Mouse (Mus musculus): ENCODE results near the gene Car4. TPM values are rescaled to one million over a fixed set of nuclear protein-coding genes. Genes with fewer than 3 reads are reported as not detected.
A peak's percentile ranks its signal among the peaks of the same experiment; 100 is the strongest.

The Car4 gene
- polyA plus RNA-seq, 1 experiment from 2014 or later = 5.2 TPM

DNA sequence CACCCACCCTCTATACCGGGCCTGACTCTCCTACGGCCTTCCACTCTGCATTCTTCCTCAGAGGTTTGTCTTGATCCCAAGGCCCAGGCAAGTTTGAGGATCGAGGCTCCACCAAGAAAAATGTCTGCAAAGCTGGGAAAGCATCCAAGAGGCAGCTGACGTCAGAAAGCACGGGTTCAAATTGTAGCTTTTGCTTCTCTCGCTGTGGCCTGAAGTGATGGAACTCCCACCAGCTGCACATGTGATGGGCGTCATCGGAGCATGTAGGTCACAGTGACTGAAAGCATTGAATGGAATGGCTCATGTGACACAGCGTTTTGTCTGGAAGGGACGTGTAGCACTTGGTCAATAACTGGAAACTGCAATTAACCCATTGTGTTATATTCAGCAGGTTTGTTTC lies 17.4 kb upstream of the Car4 start:
- no peak for ATAC-seq (ENCODE audit: low FRiP score)
- H3K4me2 ChIP-seq = no peak overlapping the region
- 64% methylated on average over 10 of the region's 10 CpGs for WGBS
- 0 out of 2 replicates have a peak overlapping the region, but pooled peaks have one; percentile 48 for H3K27ac ChIP-seq
- no peaks in the 10 kb centered on the region for H3K9me3 ChIP-seq
- H3K4me3 ChIP-seq = no peak overlapping the region
- no peak overlapping the region for H3K9ac ChIP-seq
- H3K4me1 ChIP-seq (replicated peaks) = peaks cover 31% of the 10 kb centered on the region
- peaks cover 24% of the 10 kb centered on the region for H3K27me3 ChIP-seq
- H3K36me3 ChIP-seq = no peaks in the 10 kb centered on the region

DNA sequence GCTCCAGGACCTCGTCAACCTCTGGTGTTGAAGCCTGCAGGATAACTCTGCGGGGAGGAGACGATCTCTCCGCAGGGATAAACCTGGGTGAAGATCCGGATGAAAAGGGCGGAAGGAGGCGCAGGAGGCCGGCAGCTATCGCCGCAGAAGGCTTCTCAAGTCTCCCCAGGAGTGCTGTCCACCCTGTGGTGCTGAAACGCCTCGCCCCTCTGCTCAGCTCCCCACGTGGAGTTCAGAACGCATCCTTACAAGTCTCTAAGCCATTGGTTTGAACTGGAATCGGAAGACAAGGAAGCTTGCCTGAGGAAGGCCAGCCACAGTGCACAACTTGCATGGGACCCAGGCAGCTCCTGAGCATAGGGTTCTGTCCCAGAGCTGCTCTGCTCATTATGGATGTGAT lies 13.6 kb upstream of the Car4 start:
- Histone ChIP-seq H3K9me3 (no peaks in the 10 kb centered on the region), H3K36me3 (no peaks in the 10 kb centered on the region), H3K4me3 (no peak overlapping the region), H3K4me2 (peak overlapping the region; percentile 43), H3K27ac (no peak overlapping the region), H3K9ac (no peak overlapping the region), H3K27me3 (peaks cover 39% of the 10 kb centered on the region), H3K4me1 (replicated peaks) (peaks cover 35% of the 10 kb centered on the region)
- 3% methylated on average over 15 of the region's 15 CpGs for WGBS
- ATAC-seq (ENCODE audit: low FRiP score) = no peak

GRCm38 (mm10) chr11:84944639-84945435 lies 12.7 kb upstream of the Car4 start:
- Histone ChIP-seq H3K4me3 (no peak overlapping the region), H3K27me3 (peaks cover 39% of the 10 kb centered on the region), H3K9me3 (no peaks in the 10 kb centered on the region), H3K9ac (no peak overlapping the region), H3K27ac (no peak overlapping the region), H3K36me3 (no peaks in the 10 kb centered on the region), H3K4me1 (replicated peaks) (peaks cover 29% of the 10 kb centered on the region), H3K4me2 (0 out of 2 replicates have a peak overlapping the region, but pooled peaks have one; percentile 8)
- WGBS = 4% methylated on average over 12 of the region's 12 CpGs
- no peak for ATAC-seq (ENCODE audit: low FRiP score)

DNA sequence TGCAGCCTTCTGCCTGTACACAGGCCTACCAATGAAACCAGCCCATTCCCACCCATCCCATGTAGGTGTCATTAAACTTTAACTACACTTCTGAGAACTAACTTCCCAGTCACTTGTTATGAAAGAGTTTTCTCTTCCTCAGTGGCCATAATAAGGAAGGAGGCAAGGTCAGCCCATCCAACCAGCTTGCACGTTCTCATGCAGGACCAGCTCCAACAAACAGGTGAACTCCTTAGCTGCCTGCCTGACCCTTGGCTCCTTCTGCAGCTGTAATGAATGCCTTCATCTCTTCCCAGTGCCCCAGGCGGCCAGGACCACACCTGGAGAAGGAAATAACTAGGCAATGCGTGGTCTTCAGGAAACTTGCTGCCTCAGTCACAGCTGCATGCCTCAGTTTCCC lies 11.7 kb upstream of the Car4 start:
- no peak overlapping the region for H3K4me2 ChIP-seq
- no peak overlapping the region for H3K4me3 ChIP-seq
- H3K9ac ChIP-seq = no peak overlapping the region
- ATAC-seq (ENCODE audit: low FRiP score) = no peak
- 73% methylated on average over 3 of the region's 3 CpGs for WGBS
- no peak overlapping the region for H3K27ac ChIP-seq
- H3K36me3 ChIP-seq = no peaks in the 10 kb centered on the region
- peaks cover 39% of the 10 kb centered on the region for H3K27me3 ChIP-seq
- H3K9me3 ChIP-seq = no peaks in the 10 kb centered on the region
- H3K4me1 ChIP-seq (replicated peaks) = peaks cover 23% of the 10 kb centered on the region

DNA sequence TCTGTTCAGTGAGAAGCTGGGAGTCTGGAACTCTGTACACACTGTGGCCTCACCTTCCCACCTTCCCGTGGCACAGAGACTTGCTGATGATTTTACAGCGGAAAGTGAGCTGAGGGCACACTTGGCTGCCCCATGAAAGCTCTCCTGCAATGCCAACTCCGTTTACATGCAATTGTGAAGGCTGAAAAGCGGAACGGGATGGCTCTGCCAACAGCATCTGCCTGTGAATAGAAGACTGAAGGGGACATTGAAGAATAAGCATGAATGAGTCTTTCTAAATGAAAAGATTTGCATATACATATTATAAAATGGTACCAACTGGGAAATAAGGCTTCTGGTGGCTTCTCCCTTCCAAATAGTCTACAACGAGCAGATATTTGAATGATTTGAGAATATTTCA lies 10.4 kb upstream of the Car4 start:
- no peak overlapping the region for H3K27ac ChIP-seq
- ATAC-seq (ENCODE audit: low FRiP score) = no peak

GRCm38 (mm10) chr11:84948114-84948513 lies 9.5 kb upstream of the Car4 start:
- no peaks in the 10 kb centered on the region for H3K36me3 ChIP-seq
- no peak overlapping the region for H3K4me2 ChIP-seq
- H3K4me1 ChIP-seq (replicated peaks) = peaks cover 23% of the 10 kb centered on the region
- no peak for ATAC-seq (ENCODE audit: low FRiP score)
- WGBS = 48% methylated on average over 3 of the region's 3 CpGs
- H3K4me3 ChIP-seq = no peak overlapping the region
- H3K27me3 ChIP-seq = peaks cover 34% of the 10 kb centered on the region; the same call in 1 of the 2 replicates
- no peaks in the 10 kb centered on the region for H3K9me3 ChIP-seq
- no peak overlapping the region for H3K27ac ChIP-seq
- no peak overlapping the region for H3K9ac ChIP-seq

More for the DNA sequence above, 10.4 kb upstream of the Car4 start:
- Histone ChIP-seq H3K4me3 (no peak overlapping the region), H3K4me2 (no peak overlapping the region), H3K4me1 (replicated peaks) (peaks cover 23% of the 10 kb centered on the region), H3K9me3 (no peaks in the 10 kb centered on the region), H3K9ac (no peak overlapping the region), H3K27me3 (peaks cover 39% of the 10 kb centered on the region), H3K36me3 (no peaks in the 10 kb centered on the region)
- 53% methylated on average over 6 of the region's 6 CpGs for WGBS

GRCm38 (mm10) chr11:84948526-84948925 lies 9.1 kb upstream of the Car4 start:
- Histone ChIP-seq H3K9me3 (no peaks in the 10 kb centered on the region), H3K4me1 (replicated peaks) (peaks cover 20% of the 10 kb centered on the region), H3K4me2 (no peak overlapping the region), H3K36me3 (no peaks in the 10 kb centered on the region), H3K4me3 (no peak overlapping the region), H3K27ac (no peak overlapping the region), H3K9ac (no peak overlapping the region), H3K27me3 (peaks cover 29% of the 10 kb centered on the region; the same call in 1 of the 2 replicates)
- 49% methylated on average over 3 of the region's 3 CpGs for WGBS
- ATAC-seq (ENCODE audit: low FRiP score) = no peak

DNA sequence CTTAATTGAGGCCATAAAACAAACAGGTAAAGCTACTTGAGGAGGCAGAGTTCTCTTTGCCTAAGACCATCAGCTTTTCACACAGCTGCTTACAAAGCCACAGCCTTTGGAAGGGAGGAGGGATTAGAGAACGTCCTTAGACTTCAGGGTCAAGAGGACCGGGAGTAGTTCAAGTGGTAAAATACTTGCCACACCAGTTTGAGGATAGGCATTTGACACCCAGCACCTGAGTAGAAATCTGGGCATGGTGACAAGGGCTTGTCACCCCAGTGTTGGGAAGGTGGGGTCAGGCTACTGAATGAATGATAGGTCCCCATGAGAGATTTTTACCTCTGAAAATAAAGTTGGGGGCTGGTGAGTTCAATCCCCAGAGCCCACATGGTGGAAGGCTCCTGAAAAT lies 5.0 kb upstream of the Car4 start:
- Histone ChIP-seq H3K9ac (no peak overlapping the region), H3K4me1 (replicated peaks) (peaks cover 6% of the 10 kb centered on the region), H3K27me3 (peaks cover 26% of the 10 kb centered on the region), H3K4me2 (no peak overlapping the region), H3K27ac (no peak overlapping the region), H3K36me3 (no peaks in the 10 kb centered on the region), H3K4me3 (no peak overlapping the region), H3K9me3 (no peaks in the 10 kb centered on the region)
- no peak for ATAC-seq (ENCODE audit: low FRiP score)
- 68% methylated on average over 2 of the region's 2 CpGs for WGBS

DNA sequence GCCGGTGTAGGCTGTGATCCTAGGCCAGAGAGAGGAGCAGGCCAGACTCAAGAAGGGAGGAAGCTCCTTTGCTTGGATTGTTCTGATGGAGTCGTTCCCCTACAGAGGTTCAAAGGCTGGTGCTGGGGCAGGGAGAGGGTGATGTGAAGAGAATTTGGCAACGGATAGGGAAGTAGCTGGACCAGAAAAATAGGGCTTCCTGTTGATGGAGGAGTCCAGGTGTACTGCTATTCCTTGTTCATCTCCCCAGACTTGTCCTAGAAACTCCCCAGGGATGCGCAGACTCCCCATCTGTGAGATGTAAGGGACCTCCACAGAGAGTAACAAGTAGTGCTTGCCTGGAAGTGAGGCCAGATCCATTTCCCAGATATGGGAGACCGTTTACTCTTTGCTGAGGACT lies 1.2 kb upstream of the Car4 start:
- no peak for ATAC-seq (ENCODE audit: low FRiP score)
- H3K4me2 ChIP-seq = no peak overlapping the region
- no peaks in the 10 kb centered on the region for H3K9me3 ChIP-seq
- H3K4me3 ChIP-seq = no peak overlapping the region
- H3K9ac ChIP-seq = no peak overlapping the region
- peaks cover 26% of the 10 kb centered on the region for H3K4me1 ChIP-seq (replicated peaks)
- WGBS = 36% methylated on average over 5 of the region's 5 CpGs
- no peaks in the 10 kb centered on the region for H3K36me3 ChIP-seq
- H3K27me3 ChIP-seq = peaks cover 59% of the 10 kb centered on the region
- no peak overlapping the region for H3K27ac ChIP-seq

DNA sequence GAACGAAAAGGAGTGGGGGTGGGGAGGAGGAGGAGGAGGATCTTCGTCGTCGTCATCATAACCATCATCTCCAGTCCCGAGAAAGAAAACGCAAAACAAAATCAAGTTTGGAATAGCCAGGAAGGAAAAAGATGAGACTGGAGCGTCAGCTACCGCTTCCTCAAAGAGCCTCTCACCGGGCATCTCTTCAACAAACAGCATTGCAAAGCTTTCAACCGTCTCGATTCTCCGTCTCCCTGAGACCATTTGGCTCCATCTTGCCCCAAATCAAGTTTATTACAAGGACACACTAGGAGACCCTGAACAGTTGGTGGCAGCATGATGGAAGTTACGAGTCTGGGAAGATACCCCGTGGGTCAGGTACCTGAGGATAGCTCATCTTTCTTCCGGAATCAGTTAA lies 415 bp upstream of the Car4 start:
- peaks cover 61% of the 10 kb centered on the region for H3K27me3 ChIP-seq
- peak overlapping the region; percentile 39 for H3K4me3 ChIP-seq
- no peaks in the 10 kb centered on the region for H3K36me3 ChIP-seq
- 13% methylated on average over 15 of the region's 15 CpGs for WGBS
- no peaks in the 10 kb centered on the region for H3K9me3 ChIP-seq
- peak overlapping the region; percentile 64 for H3K4me2 ChIP-seq
- no peak overlapping the region for H3K27ac ChIP-seq
- H3K9ac ChIP-seq = no peak overlapping the region
- peaks cover 26% of the 10 kb centered on the region for H3K4me1 ChIP-seq (replicated peaks)
- ATAC-seq (ENCODE audit: low FRiP score) = no peak

DNA sequence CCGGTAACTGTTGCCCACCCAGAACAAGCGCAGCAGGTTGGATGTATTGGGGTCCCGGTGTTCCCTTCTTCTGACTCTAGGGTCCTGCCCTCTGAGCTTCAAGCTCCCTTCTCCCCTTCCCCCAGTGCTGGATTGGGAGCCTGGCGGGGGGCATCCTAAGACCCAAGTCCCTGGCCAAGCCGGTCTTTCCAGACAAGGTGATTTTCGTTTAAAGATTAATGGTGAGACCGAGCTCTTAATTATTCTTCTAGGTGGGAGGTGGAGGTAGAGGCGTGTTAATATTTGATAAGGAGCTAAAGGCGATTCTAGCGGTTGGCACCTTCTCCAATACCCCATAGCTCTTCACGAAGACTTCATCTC lies 665 bp downstream of the Car4 start:
- no peak overlapping the region for H3K9ac ChIP-seq
- WGBS = 3% methylated on average over 11 of the region's 11 CpGs
- no peak for ATAC-seq (ENCODE audit: low FRiP score)

DNA sequence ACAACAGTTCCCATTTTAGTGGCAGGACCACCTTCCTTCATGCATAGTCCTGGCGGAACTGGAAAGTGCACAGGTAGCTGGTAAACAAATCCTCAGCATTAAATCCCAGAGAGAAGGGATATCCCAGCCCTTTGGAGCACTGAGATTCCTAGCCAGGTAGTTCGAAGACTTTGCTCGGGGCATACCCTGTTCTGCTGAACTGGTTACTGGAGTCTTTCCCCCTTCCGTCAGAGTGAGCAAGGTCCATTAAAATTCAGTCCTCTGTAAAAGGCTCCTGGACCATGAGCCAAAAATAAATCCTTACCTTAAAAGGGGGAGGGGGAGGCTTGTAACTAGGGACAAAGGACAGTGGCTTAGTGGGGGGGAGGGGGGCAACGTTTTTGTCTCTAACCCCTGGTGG lies 1.6 kb downstream of the Car4 start:
- no peak for ATAC-seq (ENCODE audit: low FRiP score)
- 32% methylated on average over 5 of the region's 5 CpGs for WGBS
- Histone ChIP-seq H3K27ac (no peak overlapping the region), H3K9me3 (no peaks in the 10 kb centered on the region), H3K27me3 (peaks cover 61% of the 10 kb centered on the region), H3K9ac (no peak overlapping the region), H3K4me3 (no peak overlapping the region), H3K4me2 (no peak overlapping the region), H3K36me3 (no peaks in the 10 kb centered on the region), H3K4me1 (replicated peaks) (peaks cover 26% of the 10 kb centered on the region)

More for the DNA sequence above, 665 bp downstream of the Car4 start:
- Histone ChIP-seq H3K36me3 (no peaks in the 10 kb centered on the region), H3K4me3 (peak overlapping the region; percentile 39), H3K4me2 (peak overlapping the region; percentile 64), H3K9me3 (no peaks in the 10 kb centered on the region), H3K27me3 (peaks cover 61% of the 10 kb centered on the region), H3K4me1 (replicated peaks) (peaks cover 26% of the 10 kb centered on the region), H3K27ac (no peak overlapping the region)

- H3K9me3 ChIP-seq = no peaks in the 10 kb centered on the region
- no peak for ATAC-seq (ENCODE audit: low FRiP score)
- H3K27ac ChIP-seq = no peak overlapping the region
- no peaks in the 10 kb centered on the region for H3K36me3 ChIP-seq
- no peak overlapping the region; the same call in 1 of the 2 replicates for H3K9ac ChIP-seq
- no peak overlapping the region for H3K4me2 ChIP-seq
- H3K4me3 ChIP-seq = no peak overlapping the region
- H3K4me1 ChIP-seq (replicated peaks) = peaks cover 26% of the 10 kb centered on the region
- peaks cover 60% of the 10 kb centered on the region for H3K27me3 ChIP-seq
- WGBS = 3% methylated on average over 9 of the region's 9 CpGs
Observed at GRCm38 (mm10) chr11:84959701-84960181, 2.2 kb downstream of the Car4 start.

Measured in hindbrain, embryonic 13.5 days (tissue).